Comparison of ENCODE assay signal across 8 mouse cellular contexts in the genomic region with DNA sequence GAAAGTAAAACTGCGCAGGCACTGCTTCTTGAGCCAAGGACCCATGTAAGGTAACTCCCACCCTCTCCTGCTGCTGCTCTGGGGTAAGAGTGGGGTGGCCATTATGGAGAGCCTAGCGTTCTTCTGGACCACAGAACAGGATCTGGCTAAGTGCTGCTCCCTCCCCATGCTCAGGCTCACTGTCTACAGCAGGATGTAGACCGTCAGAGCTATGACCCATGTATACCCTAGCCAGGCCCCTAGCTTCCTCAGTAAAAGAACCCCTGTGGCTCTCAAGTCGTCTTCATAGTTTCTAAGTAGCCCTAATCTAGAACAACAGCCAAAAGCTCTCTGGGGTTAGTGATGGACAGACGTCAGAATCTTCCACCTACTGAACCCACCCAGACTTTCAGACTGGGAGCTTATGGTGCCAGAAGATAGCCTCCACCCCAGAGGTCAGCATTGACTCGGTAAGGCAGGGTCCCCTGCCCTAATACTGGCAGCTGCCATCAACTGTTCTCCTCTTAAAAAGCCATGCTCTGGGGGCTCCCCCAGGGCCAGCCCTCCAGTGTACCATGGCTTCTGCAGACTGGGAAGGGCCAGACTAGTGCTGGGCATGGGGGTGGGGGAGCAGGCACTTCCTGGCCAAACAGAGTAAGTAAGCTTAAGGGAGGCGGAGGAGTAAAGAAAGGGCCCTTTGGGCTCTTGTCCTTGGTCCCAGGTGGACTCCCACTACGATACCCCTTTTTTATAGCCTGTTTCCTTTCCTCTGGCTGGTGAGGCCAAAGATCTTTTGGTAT. TPM values are rescaled to one million over a fixed set of nuclear protein-coding genes. Genes with fewer than 3 reads are reported as not detected.
A peak's percentile ranks its signal among the peaks of the same experiment; 100 is the strongest.
DNase-seq lines count a peak whose midpoint lies in the region; ATAC-seq and TF ChIP-seq lines count a peak whose summit lies in the region.

No protein-coding gene starts in this region.

- no peak for DNase-seq in heart, postnatal 0 days (ENCODE audit: low spot score)
- no peak for DNase-seq in heart, adult 11 months
- peak; percentile 15 to 30 for DNase-seq in B cell, adult 2 months
- no peak for DNase-seq in liver, embryonic 14.5 days (ENCODE audit: low read depth in 3 of 3, low spot score in 3 of 3)
- no peak for DNase-seq in right cerebral cortex, postnatal 4 days
- DNase-seq in urinary bladder, postnatal 4 days (ENCODE audit: low spot score in 2 of 2): no peak
- DNase-seq in lung, adult 2 months: no peak

- no peak for TF ChIP-seq POLR2A in bone marrow, adult 2 months (IDR thresholded peaks at IDR 0.05; ENCODE audit: borderline replicate concordance, control insufficient read depth, low read depth, low read length)
- no peak for TF ChIP-seq POLR2A in lung, adult 2 months (IDR thresholded peaks at IDR 0.05; ENCODE audit: borderline replicate concordance, extremely low read depth, low read depth, low read length)

- WGBS in heart, postnatal 0 days: 62% methylated on average over 8 of the region's 8 CpGs
- WGBS in bone marrow, adult 2 months: 32% methylated on average over 8 of the region's 8 CpGs
- 35% methylated on average over 8 of the region's 8 CpGs for WGBS in liver, embryonic 14.5 days (ENCODE audit: insufficient replicate concordance)
- WGBS in lung, adult 2 months: 44% methylated on average over 8 of the region's 8 CpGs

- no peak for ATAC-seq in heart, postnatal 0 days (ENCODE audit: insufficient read depth, low read depth)
- no peak for ATAC-seq in liver, embryonic 14.5 days (ENCODE audit: insufficient read depth)

- no peak for TF ChIP-seq CTCF in heart, postnatal 0 days (IDR thresholded peaks at IDR 0.05; ENCODE audit: low read depth)
- no peak for TF ChIP-seq CTCF in bone marrow, adult 2 months (IDR thresholded peaks at IDR 0.05; ENCODE audit: control insufficient read depth, insufficient read depth, low read length)
- no peak for TF ChIP-seq CTCF in liver, embryonic 14.5 days (IDR thresholded peaks at IDR 0.05; ENCODE audit: low read depth)
- no peak for TF ChIP-seq CTCF in lung, adult 2 months (IDR thresholded peaks at IDR 0.05; ENCODE audit: insufficient read depth, low read length)

- TF ChIP-seq EP300 in heart, postnatal 0 days (IDR thresholded peaks at IDR 0.05; ENCODE audit: low read depth): no peak
- TF ChIP-seq EP300 in liver, embryonic 14.5 days (IDR thresholded peaks at IDR 0.05; ENCODE audit: low read depth): no peak

- H3K9me3 ChIP-seq in heart, postnatal 0 days (replicated peaks; ENCODE audit: control insufficient read depth, low read length): no peaks in the 10 kb centered on the region
- no peaks in the 10 kb centered on the region for H3K9me3 ChIP-seq in liver, embryonic 14.5 days (ENCODE audit: control insufficient read depth, low read length)

- H3K4me3 ChIP-seq in heart, postnatal 0 days (ENCODE audit: low read depth, low read length): peak overlapping the region; percentile 22; the same call in 1 of the 2 replicates
- peak overlapping the region; percentile 81 for H3K4me3 ChIP-seq in bone marrow, adult 2 months (replicated peaks; ENCODE audit: control insufficient read depth, low read depth, low read length)
- peak overlapping the region; percentile 61 to 65 for H3K4me3 ChIP-seq in liver, embryonic 14.5 days (ENCODE audit: insufficient read depth in 1 of 2, low read depth in 2 of 2, low read length in 2 of 2)
- no peak overlapping the region for H3K4me3 ChIP-seq in lung, adult 2 months (replicated peaks; ENCODE audit: extremely low read depth, low read depth, low read length)

- H3K4me1 ChIP-seq in heart, postnatal 0 days (ENCODE audit: control insufficient read depth, insufficient read depth): peaks cover 41% of the 10 kb centered on the region
- peaks cover 7% of the 10 kb centered on the region for H3K4me1 ChIP-seq in bone marrow, adult 2 months (ENCODE audit: control insufficient read depth, insufficient read depth, low read length)
- H3K4me1 ChIP-seq in liver, embryonic 14.5 days (replicated peaks; ENCODE audit: control insufficient read depth in 2 of 2, insufficient read depth in 2 of 2, low read length in 1 of 2): peaks cover 24 to 38% of the 10 kb centered on the region in 2 experiments
- peaks cover 12% of the 10 kb centered on the region for H3K4me1 ChIP-seq in lung, adult 2 months (ENCODE audit: control insufficient read depth, insufficient read depth, low read length)

- no peak overlapping the region; the same call in 1 of the 2 replicates for H3K9ac ChIP-seq in heart, postnatal 0 days (replicated peaks; ENCODE audit: low read depth, low read length)
- peak overlapping the region; percentile 68 for H3K9ac ChIP-seq in liver, embryonic 14.5 days (replicated peaks)

- H3K4me2 ChIP-seq in heart, postnatal 0 days (ENCODE audit: low read depth, low read length): peak overlapping the region; percentile 30; the same call in 1 of the 2 replicates
- H3K4me2 ChIP-seq in liver, embryonic 14.5 days (ENCODE audit: low read depth): peak overlapping the region; percentile 83

- peak overlapping the region; percentile 40 for H3K27ac ChIP-seq in heart, postnatal 0 days (ENCODE audit: low read depth)
- peak overlapping the region; percentile 83 for H3K27ac ChIP-seq in bone marrow, adult 2 months (ENCODE audit: control insufficient read depth, insufficient read depth, low read depth, low read length, poor library complexity)
- no peak overlapping the region for H3K27ac ChIP-seq in liver, embryonic 14.5 days

- peaks cover 13% of the 10 kb centered on the region for H3K36me3 ChIP-seq in heart, postnatal 0 days (replicated peaks; ENCODE audit: control insufficient read depth, insufficient read depth, low read length)
- no peaks in the 10 kb centered on the region; the same call in 1 of the 2 replicates for H3K36me3 ChIP-seq in liver, embryonic 14.5 days (replicated peaks; ENCODE audit: control insufficient read depth, insufficient read depth, low read depth)

- H3K27me3 ChIP-seq in heart, postnatal 0 days (ENCODE audit: control insufficient read depth, insufficient read depth, low read length): no peaks in the 10 kb centered on the region
- H3K27me3 ChIP-seq in liver, embryonic 14.5 days (ENCODE audit: control insufficient read depth, insufficient read depth, low read length): no peaks in the 10 kb centered on the region

RNA-seq across cellular contexts. Expression of a gene that starts 27.2 kb away (rescaled TPM):
- 18.5 and 40.0 TPM in 2 replicates for total RNA-seq in heart, postnatal 0 days (2014; rRNA removed; ENCODE audit: low replicate concordance)
- 8.5 and 9.7 TPM in 2 replicates for polyA plus RNA-seq in heart, postnatal 0 days (2015; fragmentation: Nextera tagmentation; extraction: Ambion mirVana)
- 4.4 and 19.6 TPM in 2 replicates for polyA plus RNA-seq in bone marrow, adult 2 months (2011; ENCODE audit: insufficient read depth, insufficient read length, low replicate concordance, missing spikeins)
- polyA plus RNA-seq in liver, embryonic 14.5 days (2012; rRNA removed): 1.7 and 2.0 TPM in 2 replicates
- polyA plus RNA-seq in liver, embryonic 14.5 days (2014; fragmentation: Nextera tagmentation; extraction: Ambion mirVana): 0.36 and 0.58 TPM in 2 replicates
- polyA plus RNA-seq in lung, adult 2 months (2012; rRNA removed): 1.7 and 3.3 TPM in 2 replicates

RNA-seq across cellular contexts. Expression of a gene that starts 47.4 kb away (rescaled TPM):
- 33.6 and 35.2 TPM in 2 replicates for total RNA-seq in heart, postnatal 0 days (2014; rRNA removed; ENCODE audit: low replicate concordance)
- polyA plus RNA-seq in heart, postnatal 0 days (2015; fragmentation: Nextera tagmentation; extraction: Ambion mirVana): 17.8 and 19.3 TPM in 2 replicates
- 32.0 and 66.7 TPM in 2 replicates for polyA plus RNA-seq in bone marrow, adult 2 months (2011; ENCODE audit: insufficient read depth, insufficient read length, low replicate concordance, missing spikeins)
- polyA plus RNA-seq in liver, embryonic 14.5 days (2012; rRNA removed): 14.2 and 17.4 TPM in 2 replicates
- 14.3 and 18.9 TPM in 2 replicates for polyA plus RNA-seq in liver, embryonic 14.5 days (2014; fragmentation: Nextera tagmentation; extraction: Ambion mirVana)
- polyA plus RNA-seq in lung, adult 2 months (2012; rRNA removed): 68.6 and 94.1 TPM in 2 replicates

RNA-seq across cellular contexts. Expression of a gene that starts 53.3 kb away (rescaled TPM):
- 30.2 and 44.0 TPM in 2 replicates for total RNA-seq in heart, postnatal 0 days (2014; rRNA removed; ENCODE audit: low replicate concordance)
- 27.8 and 30.4 TPM in 2 replicates for polyA plus RNA-seq in heart, postnatal 0 days (2015; fragmentation: Nextera tagmentation; extraction: Ambion mirVana)
- polyA plus RNA-seq in bone marrow, adult 2 months (2011; ENCODE audit: insufficient read depth, insufficient read length, low replicate concordance, missing spikeins): 16.3 and 17.7 TPM in 2 replicates
- 16.1 and 18.0 TPM in 2 replicates for polyA plus RNA-seq in liver, embryonic 14.5 days (2012; rRNA removed)
- 23.1 and 24.9 TPM in 2 replicates for polyA plus RNA-seq in liver, embryonic 14.5 days (2014; fragmentation: Nextera tagmentation; extraction: Ambion mirVana)
- 14.9 and 18.5 TPM in 2 replicates for polyA plus RNA-seq in lung, adult 2 months (2012; rRNA removed)

Comparison
In these comparisons a context has a peak if more than half of its experiments do, and no peak if none do; other contexts are left out.
1. DNase-seq: peak in B cell, adult 2 months (2 of 2); none in heart, postnatal 0 days (single experiment), heart, adult 11 months (single experiment), liver, embryonic 14.5 days (0 of 3), right cerebral cortex, postnatal 4 days (single experiment), urinary bladder, postnatal 4 days (0 of 2) and lung, adult 2 months (single experiment).